Mouse (Mus musculus): ENCODE measurements around the gene Gen1.

GRCm38 (mm10) chr12:11214776-11215175 lies 50.8 kb downstream of the Gen1 start:
- TF ChIP-seq CTCF (IDR thresholded peaks at IDR 0.05; ENCODE audit: borderline replicate concordance, insufficient read depth, low read length), result no peak
- no peak for TF ChIP-seq POLR2A (IDR thresholded peaks at IDR 0.05; ENCODE audit: low read depth, low read length)

All from embryonic fibroblast, embryonic 13.5 days (primary cell).